Mouse (Mus musculus) hindbrain, embryonic 15.5 days (tissue): ENCODE measurements around the gene Tmem63b. TPM values are rescaled to one million over a fixed set of nuclear protein-coding genes. Genes with fewer than 3 reads are reported as not detected.

Experiments used
- ATAC-seq: fragments of 200-750 bp; cut with Nextera tagmentation; 2 replicates; pipeline ENCODE4 v1.8.0; 2017; ENCODE audit warnings: low read depth, moderate number of reproducible peaks, moderate TSS enrichment; ENCODE audit not compliant: low FRiP score
- H3K27ac ChIP-seq: fragments of 300-500 bp; sonication (generic); replicated peaks from 2 replicates; pipeline ENCODE4 v1.5.1; 2015; ENCODE audit warnings: mild to moderate bottlenecking, inconsistent platforms
- H3K27me3 ChIP-seq: fragments of 300-500 bp; sonication (generic); 2 replicates; pipeline ENCODE4 v1.6.1; 2015; ENCODE audit warnings: control low read depth, inconsistent platforms
- H3K36me3 ChIP-seq: fragments of 300-500 bp; sonication (generic); 2 replicates; pipeline ENCODE4 v1.6.1; 2015; ENCODE audit warnings: control low read depth, inconsistent platforms
- H3K4me1 ChIP-seq: fragments of 300-500 bp; sonication (generic); replicated peaks from 2 replicates; pipeline ENCODE4 v1.6.1; 2015; ENCODE audit warnings: control low read depth, inconsistent platforms
- H3K4me2 ChIP-seq: fragments of 300-500 bp; sonication (generic); 2 replicates; pipeline ENCODE4 v1.6.1; 2015; ENCODE audit warnings: moderate library complexity, mild to moderate bottlenecking, inconsistent platforms
- H3K4me3 ChIP-seq: fragments of 300-500 bp; sonication (generic); 2 replicates; pipeline ENCODE4 v1.5.1; 2015; ENCODE audit warnings: mild to moderate bottlenecking, inconsistent platforms
- H3K9ac ChIP-seq: fragments of 300-500 bp; sonication (generic); 2 replicates; pipeline ENCODE4 v1.6.1; 2015; ENCODE audit warnings: inconsistent platforms
- H3K9me3 ChIP-seq: fragments of 300-500 bp; sonication (generic); 2 replicates; pipeline ENCODE4 v1.6.1; 2016; ENCODE audit warnings: control low read depth, inconsistent platforms
- WGBS: fragments of 180-500 bp; shearing (Covaris S2); methylation state at CpG from one replicate; pipeline ENCODE4 v1.1.7; 2015; 5-methylcytosine and 5-hydroxymethylcytosine counted together
- polyA plus RNA-seq: library from polyadenylated mRNA; unstranded; fragments of >200 nt; fragmentation: Nextera tagmentation; extraction: Ambion mirVana; gene quantifications from 2 replicates; pipeline ENCODE4 v1.2.1, GENCODE M21; 2015

Tmem63b gene
- polyA plus RNA-seq, 1 experiment from 2014 or later, result 155 TPM

- Histone ChIP-seq H3K9me3 (no peaks in the 10 kb centered on the region), H3K4me1 (peaks cover 38% of the 10 kb centered on the region), H3K4me2 (peak overlapping the region; percentile 77), H3K36me3 (no peaks in the 10 kb centered on the region), H3K4me3 (peak overlapping the region; percentile 84), H3K27ac (peak overlapping the region; percentile 93), H3K9ac (peak overlapping the region; percentile 88), H3K27me3 (no peaks in the 10 kb centered on the region)
- peak; percentile 39 for ATAC-seq
- WGBS, result 1% methylated on average over 54 of the region's 58 CpGs
Observed at GRCm38 (mm10) chr17:45685171-45686092, 1.3 kb downstream of the Tmem63b start.

GRCm38 (mm10) chr17:45684667-45685131 is 2.0 kb downstream of the Tmem63b start:
- 23% methylated on average over 14 of the region's 14 CpGs for WGBS
- no peaks in the 10 kb centered on the region for H3K9me3 ChIP-seq
- H3K9ac ChIP-seq, result peak overlapping the region; percentile 88
- H3K27ac ChIP-seq, result peak overlapping the region; percentile 93
- no peaks in the 10 kb centered on the region for H3K27me3 ChIP-seq
- H3K4me2 ChIP-seq, result peak overlapping the region; percentile 77
- H3K4me1 ChIP-seq, result peaks cover 40% of the 10 kb centered on the region
- H3K4me3 ChIP-seq, result peak overlapping the region; percentile 84
- H3K36me3 ChIP-seq, result no peaks in the 10 kb centered on the region
- peak; percentile 24 for ATAC-seq

- Histone ChIP-seq H3K4me3 (no peak overlapping the region), H3K9ac (no peak overlapping the region), H3K9me3 (no peaks in the 10 kb centered on the region), H3K27ac (no peak overlapping the region), H3K36me3 (peaks cover 9% of the 10 kb centered on the region; the same call in 1 of the 2 replicates), H3K27me3 (no peaks in the 10 kb centered on the region), H3K4me1 (peaks cover 44% of the 10 kb centered on the region), H3K4me2 (no peak overlapping the region)
- ATAC-seq, result no peak
- WGBS, result 93% methylated on average over 4 of the region's 4 CpGs
Observed at GRCm38 (mm10) chr17:45682843-45683242, 3.9 kb downstream of the Tmem63b start.

GRCm38 (mm10) chr17:45681588-45681987 is 5.1 kb downstream of the Tmem63b start:
- Histone ChIP-seq H3K4me2 (no peak overlapping the region), H3K27me3 (no peaks in the 10 kb centered on the region), H3K36me3 (peaks cover 20% of the 10 kb centered on the region), H3K9me3 (no peaks in the 10 kb centered on the region), H3K9ac (no peak overlapping the region), H3K4me3 (no peak overlapping the region), H3K4me1 (peaks cover 31% of the 10 kb centered on the region), H3K27ac (no peak overlapping the region)
- WGBS, result 98% methylated on average over 1 of the region's 1 CpGs
- ATAC-seq, result no peak

- H3K9me3 ChIP-seq, result no peaks in the 10 kb centered on the region
- H3K27me3 ChIP-seq, result no peaks in the 10 kb centered on the region
- peak overlapping the region; percentile 11; the same call in 1 of the 2 replicates for H3K4me3 ChIP-seq
- peak overlapping the region; percentile 44 for H3K4me2 ChIP-seq
- H3K27ac ChIP-seq, result peak overlapping the region; percentile 65
- H3K36me3 ChIP-seq, result peaks cover 31% of the 10 kb centered on the region
- H3K4me1 ChIP-seq, result peaks cover 31% of the 10 kb centered on the region
- whole genome bisulfite sequencing, result 40% methylated on average over 8 of the region's 8 CpGs
- H3K9ac ChIP-seq, result peak overlapping the region; percentile 37; the same call in 1 of the 2 replicates
- peak; percentile 76 for ATAC-seq
Observed at GRCm38 (mm10) chr17:45680391-45680980, 6.2 kb downstream of the Tmem63b start.

- Histone ChIP-seq H3K9ac (no peak overlapping the region), H3K9me3 (no peaks in the 10 kb centered on the region), H3K4me3 (no peak overlapping the region), H3K4me2 (no peak overlapping the region), H3K27me3 (no peaks in the 10 kb centered on the region), H3K36me3 (peaks cover 49% of the 10 kb centered on the region), H3K27ac (no peak overlapping the region), H3K4me1 (peaks cover 16% of the 10 kb centered on the region)
- WGBS, result 35% methylated on average over 7 of the region's 7 CpGs
- ATAC-seq, result no peak; the same call in 1 of the 2 replicates
Observed at GRCm38 (mm10) chr17:45678106-45678505, 8.6 kb downstream of the Tmem63b start.

- no peak for ATAC-seq
- H3K4me2 ChIP-seq, result no peak overlapping the region
- no peak overlapping the region for H3K27ac ChIP-seq
- 98% methylated on average over 2 of the region's 2 CpGs for WGBS
- no peak overlapping the region for H3K4me3 ChIP-seq
- no peaks in the 10 kb centered on the region for H3K4me1 ChIP-seq
- peaks cover 84% of the 10 kb centered on the region for H3K36me3 ChIP-seq
- no peak overlapping the region for H3K9ac ChIP-seq
- no peaks in the 10 kb centered on the region for H3K9me3 ChIP-seq
- no peaks in the 10 kb centered on the region for H3K27me3 ChIP-seq
Observed at GRCm38 (mm10) chr17:45672598-45672997, 14.1 kb downstream of the Tmem63b start.

- Histone ChIP-seq H3K27ac (no peak overlapping the region), H3K27me3 (no peaks in the 10 kb centered on the region), H3K4me1 (no peaks in the 10 kb centered on the region), H3K4me2 (no peak overlapping the region), H3K36me3 (peaks cover 85% of the 10 kb centered on the region), H3K9ac (no peak overlapping the region), H3K9me3 (no peaks in the 10 kb centered on the region), H3K4me3 (no peak overlapping the region)
- no peak for ATAC-seq
- 89% methylated on average over 1 of the region's 1 CpGs for WGBS
Observed at GRCm38 (mm10) chr17:45671821-45672220, 14.9 kb downstream of the Tmem63b start.

- Histone ChIP-seq H3K9ac (no peak overlapping the region), H3K27me3 (no peaks in the 10 kb centered on the region), H3K27ac (no peak overlapping the region), H3K4me1 (peaks cover 4% of the 10 kb centered on the region), H3K4me3 (no peak overlapping the region), H3K36me3 (peaks cover 76% of the 10 kb centered on the region), H3K4me2 (no peak overlapping the region), H3K9me3 (no peaks in the 10 kb centered on the region)
- 88% methylated on average over 10 of the region's 10 CpGs for WGBS
- ATAC-seq, result no peak
Observed at GRCm38 (mm10) chr17:45667986-45668385, 18.7 kb downstream of the Tmem63b start.

GRCm38 (mm10) chr17:45667481-45667880 is 19.2 kb downstream of the Tmem63b start:
- H3K27ac ChIP-seq, result no peak overlapping the region
- H3K4me3 ChIP-seq, result no peak overlapping the region
- no peak for ATAC-seq
- WGBS, result 85% methylated on average over 10 of the region's 10 CpGs
- peaks cover 76% of the 10 kb centered on the region for H3K36me3 ChIP-seq
- no peak overlapping the region for H3K9ac ChIP-seq
- H3K4me1 ChIP-seq, result peaks cover 4% of the 10 kb centered on the region
- H3K4me2 ChIP-seq, result no peak overlapping the region
- H3K27me3 ChIP-seq, result no peaks in the 10 kb centered on the region
- H3K9me3 ChIP-seq, result no peaks in the 10 kb centered on the region

- H3K4me2 ChIP-seq, result no peak overlapping the region
- ATAC-seq, result no peak
- H3K4me1 ChIP-seq, result peaks cover 4% of the 10 kb centered on the region
- no peak overlapping the region for H3K27ac ChIP-seq
- no peaks in the 10 kb centered on the region for H3K9me3 ChIP-seq
- no peak overlapping the region for H3K4me3 ChIP-seq
- 78% methylated on average over 11 of the region's 11 CpGs for WGBS
- no peaks in the 10 kb centered on the region for H3K27me3 ChIP-seq
- H3K36me3 ChIP-seq, result peaks cover 69% of the 10 kb centered on the region
- no peak overlapping the region for H3K9ac ChIP-seq
Observed at GRCm38 (mm10) chr17:45666091-45666490, 20.6 kb downstream of the Tmem63b start.

- Histone ChIP-seq H3K4me3 (no peak overlapping the region), H3K27ac (no peak overlapping the region), H3K36me3 (peaks cover 55% of the 10 kb centered on the region), H3K9ac (no peak overlapping the region), H3K9me3 (no peaks in the 10 kb centered on the region), H3K4me2 (no peak overlapping the region), H3K27me3 (no peaks in the 10 kb centered on the region), H3K4me1 (peaks cover 4% of the 10 kb centered on the region)
- WGBS, result 86% methylated on average over 13 of the region's 13 CpGs
- no peak for ATAC-seq
Observed at GRCm38 (mm10) chr17:45664608-45665007, 22.1 kb downstream of the Tmem63b start.
